Mouse (Mus musculus) duodenum, adult 2 months (tissue): ENCODE results near the gene Zfyve28. TPM values are rescaled to one million over a fixed set of nuclear protein-coding genes. Genes with fewer than 3 reads are reported as not detected.

Experiments used
- polyA plus RNA-seq: library from polyadenylated mRNA; depleted of rRNA; stranded (reverse); fragments of >200 nt; gene quantifications from 2 replicates; pipeline ENCODE4 v1.2.3, GENCODE M21; 2012; ENCODE audit warnings: low replicate concordance; rRNA removed

Gene Zfyve28
- 1.4 and 2.6 TPM in 2 replicates for polyA plus RNA-seq

GRCm38 (mm10) chr5:34288154-34288716, at the start of gene Zfyve28, which contains the start of gene Cfap99:
TSS of gene Zfyve28 (minus strand) at chr5:34288449.
TSS of gene Cfap99 (plus strand) at chr5:34288600.

GRCm38 (mm10) chr5:34336097-34336774, 48.0 kb upstream of the Zfyve28 start, which contains the start of gene Rnf4:
TSS of gene Rnf4 (plus strand) at chr5:34336289.

GRCm38 (mm10) chr5:34187601-34188316, 100.5 kb downstream of the Zfyve28 start, which contains the start of gene Mxd4:
TSS of gene Mxd4 (minus strand) at chr5:34187720.

GRCm38 (mm10) chr5:34168950-34169891, 119.0 kb downstream of the Zfyve28 start, which contains the start of the genes Poln and Haus3:
TSS of gene Poln (minus strand) at chr5:34169448.
TSS of gene Haus3 (minus strand) at chr5:34169527.

Other genes with a start within 250 kb of the Zfyve28 start
- 0.17 TPM in 1 of 2 replicates, not detected in the other for gene Poln, start 119.0 kb downstream of the Zfyve28 start, polyA plus RNA-seq
- 0.07 and 0.09 TPM in 2 replicates for gene Haus3, start 118.9 kb downstream of the Zfyve28 start, polyA plus RNA-seq
- gene Mxd4, start 100.7 kb downstream of the Zfyve28 start, polyA plus RNA-seq = 105 and 107 TPM in 2 replicates
- gene Cfap99, start 151 bp upstream of the Zfyve28 start, polyA plus RNA-seq = not detected in 2 replicates
- 18.7 and 19.7 TPM in 2 replicates for gene Rnf4, start 47.8 kb upstream of the Zfyve28 start, polyA plus RNA-seq
- gene Fam193a, start 81.5 kb upstream of the Zfyve28 start, polyA plus RNA-seq = 12.9 and 15.7 TPM in 2 replicates
- gene Tnip2, start 225.5 kb upstream of the Zfyve28 start, polyA plus RNA-seq = 9.8 and 22.7 TPM in 2 replicates
- 4.9 and 10.0 TPM in 2 replicates for gene Sh3bp2, start 237.4 kb upstream of the Zfyve28 start, polyA plus RNA-seq